Mouse (Mus musculus) heart, adult 9 months (tissue): ENCODE data around the gene Cfap206.
"Not testable (repeated sequence)": the region's sequence is repeated elsewhere in the genome, so short reads cannot be mapped to it uniquely, and the experiment has no call there.

Experiments
- DNase-seq, 2 experiments: peaks; one replicate each; pipeline ENCODE4 v3.0.0; 2022; ENCODE audit warnings: low spot score in 2 of 2

Gene Cfap206

DNA sequence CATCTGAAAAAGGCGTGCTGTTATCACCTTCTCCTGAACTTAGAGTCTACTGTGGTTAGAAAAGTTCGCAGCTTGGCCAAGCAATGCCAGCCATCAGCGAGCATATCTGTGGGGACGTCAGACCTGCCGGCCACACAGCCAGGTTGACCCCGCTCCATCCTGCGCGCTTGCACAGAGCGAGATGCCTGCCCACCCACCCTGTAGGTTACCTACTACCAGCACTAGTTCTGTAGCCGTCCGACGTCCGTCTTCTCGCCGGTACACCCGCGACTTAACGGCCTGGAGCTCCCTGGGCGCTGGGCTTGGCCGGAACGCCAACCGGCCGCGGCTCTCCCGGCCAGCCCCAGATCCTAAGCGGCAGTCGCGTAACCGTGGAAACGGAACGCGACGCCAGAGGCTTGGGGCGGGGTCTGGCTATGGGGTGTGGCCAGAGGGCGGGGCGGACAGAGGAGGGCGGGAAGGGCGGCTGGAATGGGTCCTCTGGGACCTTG, at the start of gene Cfap206:
Gene Cfap206, minus strand, starts transcription at position 356 of the 491 bp plus-strand sequence.
- peak; percentile 31 to 32 for DNase-seq

DNA sequence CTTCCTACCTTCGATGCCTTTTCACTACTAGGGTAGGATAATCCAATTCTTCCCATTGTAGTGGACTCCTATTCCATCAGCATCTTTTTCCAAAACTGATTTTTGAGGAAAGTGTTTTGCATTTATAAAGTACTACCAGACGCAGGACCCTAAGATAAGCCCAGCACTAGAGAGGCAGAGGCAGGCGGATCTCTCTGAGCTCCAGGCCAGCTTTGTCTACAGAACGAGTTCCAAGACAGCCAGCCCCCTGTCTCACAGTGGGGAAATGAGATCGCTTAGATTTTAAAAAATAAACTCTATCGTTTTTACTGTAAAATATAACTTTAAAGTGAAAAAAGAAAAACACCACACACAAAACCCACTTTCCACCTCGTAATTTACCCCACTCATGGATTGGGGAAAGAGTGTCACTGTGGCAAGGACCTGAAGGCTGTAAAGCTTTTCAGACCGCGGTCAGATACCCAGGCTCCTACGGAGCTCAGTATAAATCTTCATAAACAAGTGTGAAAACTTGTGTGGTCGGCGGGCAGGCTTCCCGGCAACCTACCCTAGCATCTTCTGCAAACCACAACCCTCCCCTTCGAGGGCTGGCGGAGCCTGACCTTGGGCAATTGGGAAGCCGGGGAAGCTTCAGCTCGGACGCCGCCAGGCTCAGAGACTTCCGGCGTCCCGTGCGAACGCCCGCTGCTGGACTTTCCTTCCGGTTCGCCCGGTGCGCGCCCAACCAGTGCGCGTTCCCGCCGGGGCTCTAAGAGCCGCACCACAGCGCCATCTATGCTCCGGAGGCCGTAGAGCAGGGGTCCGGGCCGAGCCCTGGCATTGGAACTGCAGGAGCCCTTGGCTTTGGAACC, 47.9 kb upstream of the Cfap206 start, which contains the start of gene Smim8:
Gene Smim8, minus strand, starts transcription at position 747 of the 851 bp plus-strand sequence.
- peak; percentile 89 to 91 for DNase-seq

DNA sequence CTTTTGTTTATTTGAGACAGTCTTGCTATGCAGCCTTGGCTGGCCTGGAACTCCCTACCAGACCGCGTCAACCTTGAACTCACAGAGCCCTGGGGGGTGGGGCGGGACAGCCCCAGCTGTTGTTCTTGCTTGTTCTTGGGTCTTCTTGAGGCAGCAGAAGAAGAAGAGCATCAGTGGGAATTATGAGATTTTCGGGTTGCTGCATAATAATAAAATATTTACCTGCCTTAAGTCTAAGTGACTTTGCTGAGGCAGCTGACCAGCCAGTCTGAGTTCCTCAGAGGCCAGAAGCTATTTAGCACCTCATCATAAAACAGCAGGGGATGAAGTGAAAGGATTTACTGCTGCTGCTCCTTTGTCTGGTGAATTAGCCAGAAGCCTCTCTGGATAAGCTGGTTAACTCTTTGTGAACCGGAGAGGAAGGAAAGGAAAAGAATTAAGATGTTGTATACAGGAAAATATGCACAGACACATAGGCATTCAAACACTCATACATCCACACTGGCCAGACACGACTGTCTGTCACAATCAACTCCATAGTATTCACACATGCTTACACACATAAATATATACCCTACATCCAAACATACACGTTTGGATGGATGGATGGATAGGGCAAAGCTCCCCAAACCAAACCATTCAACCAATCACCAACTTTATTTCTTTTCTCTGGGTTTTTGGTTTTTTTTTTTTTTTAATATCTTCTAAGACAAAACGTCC, 41.8 kb upstream of the Cfap206 start:
- DNase-seq = no peak

DNA sequence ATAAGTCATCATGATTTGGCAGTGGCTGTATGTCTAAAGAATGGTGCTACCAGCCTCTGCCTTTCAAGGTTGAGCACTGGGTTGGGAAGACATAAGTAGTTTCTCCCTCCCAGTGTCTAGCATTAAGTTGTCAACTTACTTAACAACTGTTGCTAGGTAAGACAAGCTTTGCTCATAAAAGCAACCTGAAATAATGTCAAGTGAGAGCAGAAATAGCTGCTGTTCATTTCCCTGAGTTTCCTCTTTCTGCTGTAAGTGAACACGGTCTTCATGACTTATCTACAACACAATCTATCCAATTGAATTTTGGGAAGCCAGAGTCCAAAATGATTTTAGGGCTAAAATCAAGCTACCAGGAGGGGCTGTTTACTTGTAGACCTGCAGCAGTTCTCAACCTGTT, 26.2 kb upstream of the Cfap206 start, which contains the start of gene Gm136:
Gene Gm136, minus strand, starts transcription at position 101 of the 400 bp plus-strand sequence.
- no peak for DNase-seq

DNA sequence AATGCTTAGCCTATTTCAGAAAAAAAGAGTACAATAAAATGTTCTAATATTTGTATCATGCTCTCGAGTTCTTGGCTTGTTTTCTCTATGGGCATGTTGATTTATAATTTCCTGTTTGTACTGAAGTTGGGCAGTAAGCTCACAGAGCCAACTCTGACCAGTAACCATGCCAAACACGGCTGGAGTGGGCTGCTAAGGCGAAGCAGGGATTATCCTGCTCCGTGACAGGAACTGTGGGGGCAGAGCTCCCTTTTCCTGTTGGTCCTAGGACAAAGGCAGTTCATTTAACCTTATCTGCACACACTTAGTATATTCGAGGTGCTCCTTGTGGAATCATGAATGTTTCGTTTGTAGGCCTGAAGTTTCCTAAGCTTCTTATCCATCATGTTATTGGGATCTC, 19.2 kb upstream of the Cfap206 start:
- no peak for DNase-seq

DNA sequence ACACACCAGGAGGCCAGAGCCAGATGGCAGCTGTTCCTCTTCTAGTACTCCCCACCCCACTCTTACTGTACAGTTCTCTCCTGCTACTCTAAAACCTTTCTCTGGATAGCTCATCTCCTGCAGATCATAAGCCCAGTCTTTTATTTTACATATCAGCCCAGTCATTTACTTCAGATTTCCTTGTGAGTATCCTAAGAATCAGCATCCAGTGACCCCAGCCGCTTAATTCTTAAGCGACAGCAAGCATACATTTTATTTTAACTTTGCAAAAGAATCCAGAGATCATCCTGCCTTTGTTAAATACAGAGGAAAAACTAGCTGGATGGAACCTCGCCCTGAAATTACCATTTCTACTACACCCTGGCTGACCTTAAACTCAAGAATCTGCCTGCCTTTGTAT, 4.5 kb upstream of the Cfap206 start:
- DNase-seq = no peak

DNA sequence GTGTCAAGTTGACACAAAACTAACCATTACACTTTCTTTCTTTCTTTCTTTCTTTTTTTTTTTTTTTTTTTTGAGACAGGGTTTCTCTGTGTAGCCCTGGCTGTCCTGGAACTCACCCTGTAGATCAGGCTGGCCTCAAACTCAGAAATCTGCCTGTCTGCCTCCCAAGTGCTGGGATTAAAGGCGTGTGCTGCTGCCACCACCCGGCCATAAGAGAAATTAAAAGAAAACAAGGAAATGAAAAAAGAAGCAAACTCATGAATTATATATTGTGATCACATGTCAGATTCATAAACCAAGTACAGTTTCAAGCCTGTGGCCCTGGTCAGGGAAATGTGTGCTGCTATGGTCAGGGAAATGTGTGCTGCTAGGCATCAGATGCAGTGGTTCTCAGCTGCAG, 3.4 kb upstream of the Cfap206 start:
- not testable (repeated sequence) for DNase-seq

DNA sequence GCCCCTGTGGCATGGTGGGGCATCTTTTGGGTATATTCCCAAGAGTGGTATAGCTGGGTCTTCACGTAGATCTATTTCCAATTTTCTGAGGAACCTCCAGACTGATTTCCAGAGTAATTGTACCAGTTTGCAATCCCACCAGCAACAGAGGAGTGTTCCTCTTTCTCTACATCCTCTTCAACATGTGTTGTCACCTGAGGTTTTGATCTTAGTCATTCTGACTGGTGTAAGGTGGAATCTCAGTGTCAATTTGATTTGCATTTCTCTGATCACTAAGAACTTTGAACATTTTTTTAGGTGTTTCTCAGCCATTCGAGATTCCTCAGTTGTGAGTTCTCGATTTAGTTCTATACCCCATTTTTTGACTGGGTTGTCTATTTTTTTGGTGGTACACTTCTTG, 4.3 kb downstream of the Cfap206 start:
- not testable (repeated sequence) for DNase-seq

DNA sequence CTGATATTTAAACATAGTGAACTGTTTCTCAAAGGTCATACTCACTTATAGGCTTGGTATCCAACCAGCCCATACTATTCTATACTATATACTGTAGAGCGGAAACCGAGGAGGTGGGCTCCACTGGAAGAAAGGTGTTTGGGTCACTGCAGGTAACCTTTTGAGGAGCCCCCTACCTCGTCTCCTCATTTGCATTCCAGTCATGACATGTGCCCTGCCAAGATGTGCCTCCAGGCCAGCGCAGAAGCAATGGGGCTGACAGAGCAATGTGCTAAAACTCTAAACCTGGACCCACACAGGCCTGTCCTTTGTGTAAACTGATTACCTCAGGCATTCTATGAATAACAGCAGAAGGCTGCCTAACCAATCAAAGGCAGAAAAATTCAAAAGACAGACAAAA, 5.7 kb downstream of the Cfap206 start:
- no peak for DNase-seq

DNA sequence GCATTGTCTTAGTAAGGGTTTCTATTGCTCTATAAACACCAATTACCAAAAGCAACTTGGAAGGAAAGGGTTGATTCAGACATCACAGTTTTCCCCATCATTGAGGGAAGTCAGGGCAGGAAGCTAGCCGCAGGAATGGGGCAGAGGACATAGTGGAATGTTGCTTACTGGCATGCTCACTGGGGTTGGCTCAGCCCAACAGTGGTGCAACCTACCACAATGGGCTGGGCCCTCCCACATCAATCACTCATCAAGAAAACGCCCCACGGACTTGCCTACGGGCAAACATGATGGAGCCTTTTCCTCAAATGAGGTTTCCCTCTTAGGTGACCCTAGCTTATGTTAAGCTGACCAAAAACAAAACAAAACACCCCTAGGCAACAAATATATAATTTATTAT, 6.8 kb downstream of the Cfap206 start:
- DNase-seq = no peak

DNA sequence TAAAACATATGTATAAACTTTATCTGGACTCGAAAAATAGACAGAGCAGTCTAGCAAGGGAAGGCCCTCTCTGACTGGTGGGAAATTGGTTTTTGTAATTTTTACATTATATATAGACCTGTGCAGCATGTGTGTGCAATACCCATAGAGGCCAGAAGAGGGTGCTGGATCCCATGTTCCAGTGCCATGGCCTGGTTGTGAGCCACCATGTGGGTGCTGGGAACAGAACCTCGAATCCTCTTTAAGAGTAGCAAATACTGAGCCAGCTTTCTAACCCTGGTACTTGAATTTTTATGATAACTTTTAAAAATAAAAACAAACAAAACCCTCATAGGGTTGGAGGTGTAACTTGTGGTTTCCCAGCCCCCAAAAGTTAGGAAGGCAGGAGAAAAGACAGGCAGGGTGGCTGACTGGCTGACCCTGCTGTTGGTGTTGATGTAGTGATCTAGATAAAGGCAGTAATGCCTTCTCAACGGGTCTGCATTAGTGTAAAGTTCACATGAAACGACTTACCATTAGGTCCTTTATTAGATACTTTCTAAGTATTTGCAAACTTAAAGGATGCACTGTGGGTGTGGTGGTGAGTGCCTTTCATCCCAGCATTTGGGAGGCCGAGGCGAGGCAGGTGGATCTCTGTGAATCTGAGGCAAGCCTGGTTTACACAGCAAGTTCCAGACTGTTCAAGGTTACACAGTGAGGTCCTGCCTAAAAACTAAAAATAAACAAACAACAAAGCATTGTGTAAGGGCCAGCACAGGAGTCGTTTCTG, 9.7 kb downstream of the Cfap206 start:
- no peak for DNase-seq

DNA sequence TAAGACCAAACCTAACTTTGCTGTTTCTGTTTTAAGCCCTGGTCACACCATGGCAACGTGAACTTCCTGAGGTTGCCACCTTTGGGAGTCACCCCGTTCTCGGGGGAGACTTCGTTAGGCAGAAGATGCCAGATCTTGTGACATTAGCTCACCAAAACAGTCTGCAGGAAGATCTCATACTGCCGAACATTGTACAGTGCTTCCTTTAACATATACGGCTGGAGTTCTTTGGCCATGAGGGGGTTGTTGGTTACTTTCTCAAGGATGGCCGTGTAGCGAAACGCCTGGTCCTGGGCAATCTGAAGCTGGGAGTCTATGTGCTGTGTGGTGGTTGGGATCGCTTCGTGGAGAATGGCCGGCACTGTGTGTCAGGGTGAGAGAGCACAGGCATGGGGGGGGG, 10.6 kb downstream of the Cfap206 start:
- DNase-seq = no peak

DNA sequence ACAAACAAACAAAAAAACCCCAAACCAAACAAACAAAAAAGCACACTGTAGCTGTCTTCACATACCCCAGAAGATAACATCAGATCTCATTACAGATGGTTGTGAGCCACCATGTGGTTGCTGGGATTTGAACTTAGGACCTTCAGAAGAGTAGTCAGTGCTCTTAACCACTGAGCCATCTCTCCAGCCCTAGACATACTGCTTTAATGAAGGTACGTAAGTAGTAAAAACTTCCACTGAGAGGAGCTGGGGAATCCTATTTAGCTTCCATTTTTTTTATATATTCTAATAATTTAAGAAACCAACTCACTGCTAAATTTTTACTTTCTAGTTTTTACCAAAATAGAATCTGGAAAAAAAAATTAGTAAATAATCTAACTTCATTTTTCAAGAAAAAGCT, 14.9 kb downstream of the Cfap206 start:
- DNase-seq = no peak

DNA sequence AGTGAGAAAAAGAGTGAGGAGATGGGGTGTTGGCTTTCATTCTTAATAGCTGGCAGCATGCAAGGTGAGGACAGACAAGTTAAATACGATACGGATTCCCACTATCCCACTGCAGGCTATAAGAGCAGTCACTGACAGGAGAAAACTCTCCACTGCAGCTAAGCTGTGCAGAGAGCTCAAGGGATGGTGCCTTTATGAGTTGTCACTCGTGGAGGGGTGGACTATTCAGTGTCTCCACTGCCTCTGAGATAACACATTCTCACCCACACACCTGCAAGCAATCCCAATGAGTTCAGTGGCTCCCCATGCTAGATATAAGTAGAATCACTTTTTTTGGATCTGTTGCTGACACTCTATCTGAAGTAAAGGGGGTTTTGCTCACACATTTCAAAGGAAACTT, 21.9 kb downstream of the Cfap206 start:
- no peak for DNase-seq

DNA sequence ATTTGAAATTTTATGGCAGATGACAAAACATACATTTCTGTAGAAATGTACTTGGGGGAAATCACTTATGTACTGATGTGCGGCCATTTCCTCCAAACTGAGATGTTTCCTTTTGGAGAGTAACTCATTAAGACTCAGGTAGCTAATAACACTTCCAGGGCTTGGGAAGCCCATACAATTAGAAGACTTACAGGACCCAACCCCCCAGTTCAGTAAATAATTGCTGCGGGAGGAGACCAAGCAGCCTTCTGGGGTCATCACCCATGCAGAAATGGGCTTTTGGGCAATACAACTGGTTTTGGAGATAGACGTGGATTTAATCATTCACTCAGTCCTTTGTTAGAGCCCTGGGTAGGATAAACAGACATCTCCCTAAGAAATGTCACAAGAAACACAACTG, 22.8 kb downstream of the Cfap206 start:
- DNase-seq = no peak

DNA sequence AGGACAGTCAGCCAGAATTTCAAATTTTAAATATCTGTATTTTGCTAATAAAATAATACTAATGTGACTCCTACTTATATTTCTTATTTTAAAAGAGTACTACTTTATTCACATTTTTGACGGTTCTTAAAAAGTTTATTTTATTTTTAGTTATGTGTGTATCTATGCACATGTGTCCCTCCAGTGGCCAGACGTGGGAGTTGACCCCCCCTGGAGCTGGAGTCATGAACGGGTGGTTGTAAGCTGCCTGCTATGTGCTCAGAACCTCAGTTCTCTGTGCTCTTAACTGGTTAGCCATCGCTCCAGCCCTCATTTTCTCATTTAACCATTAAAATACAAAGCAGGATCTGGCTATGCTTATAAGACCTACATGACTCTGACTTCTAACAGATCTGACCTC, 27.0 kb downstream of the Cfap206 start:
- no peak for DNase-seq

DNA sequence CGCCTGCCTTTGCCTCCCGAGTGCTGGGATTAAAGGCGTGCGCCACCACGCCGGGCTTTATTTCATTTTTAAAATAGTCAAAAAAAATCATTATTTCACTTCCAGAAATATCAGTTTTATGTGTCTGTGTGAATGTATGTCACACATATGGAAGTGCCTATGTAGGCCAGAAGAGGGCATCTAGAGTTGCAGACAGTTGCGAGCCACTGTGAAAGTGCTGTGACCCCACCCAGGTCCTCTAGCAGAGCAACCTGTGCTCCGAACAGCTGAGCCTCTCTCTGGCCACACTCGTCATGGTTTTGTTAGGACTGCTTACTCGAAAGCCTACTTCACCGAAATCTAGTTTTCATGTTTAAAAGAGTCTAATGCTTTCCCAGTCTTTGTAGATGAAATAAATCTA, 27.8 kb downstream of the Cfap206 start:
- no peak for DNase-seq

DNA sequence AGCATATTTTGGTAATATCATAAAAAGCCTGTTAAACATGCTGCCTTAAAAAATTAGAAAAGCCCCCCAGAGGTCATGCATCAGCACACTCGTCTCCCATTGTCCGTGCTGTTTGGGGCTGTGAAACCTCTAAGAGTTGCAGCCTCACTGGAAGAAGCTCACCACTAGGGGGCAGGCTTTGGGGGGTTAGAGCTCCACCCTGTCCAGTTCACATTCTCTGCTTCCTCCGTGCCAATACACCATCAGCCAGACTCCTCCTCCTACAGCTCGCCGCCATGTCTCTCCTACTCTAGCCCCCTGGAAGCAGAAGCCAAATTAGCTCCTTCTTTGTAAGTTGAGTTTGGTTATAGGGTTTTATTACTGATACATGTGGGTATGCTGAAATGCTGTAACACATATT, 28.5 kb downstream of the Cfap206 start:
- peak; percentile 8 to 18 for DNase-seq

DNA sequence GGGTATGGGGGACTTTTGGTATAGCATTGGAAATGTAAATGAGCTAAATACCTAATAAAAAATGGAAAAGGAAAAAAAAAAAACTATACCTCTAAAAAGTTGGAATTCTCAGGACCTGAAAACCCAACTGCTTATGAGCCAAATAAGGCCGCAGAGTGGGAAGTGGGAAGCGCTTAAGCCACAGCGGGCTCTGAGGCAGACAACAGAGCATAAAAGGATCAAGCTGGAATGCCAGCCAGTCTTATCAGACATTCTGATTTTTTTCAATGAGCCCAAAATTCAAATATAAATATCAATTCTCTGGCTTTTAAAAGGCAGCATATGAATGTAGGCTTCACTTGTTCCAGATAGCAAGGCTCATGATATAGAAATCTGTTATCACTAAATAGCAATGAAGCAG, 42.0 kb downstream of the Cfap206 start:
- no peak for DNase-seq

DNA sequence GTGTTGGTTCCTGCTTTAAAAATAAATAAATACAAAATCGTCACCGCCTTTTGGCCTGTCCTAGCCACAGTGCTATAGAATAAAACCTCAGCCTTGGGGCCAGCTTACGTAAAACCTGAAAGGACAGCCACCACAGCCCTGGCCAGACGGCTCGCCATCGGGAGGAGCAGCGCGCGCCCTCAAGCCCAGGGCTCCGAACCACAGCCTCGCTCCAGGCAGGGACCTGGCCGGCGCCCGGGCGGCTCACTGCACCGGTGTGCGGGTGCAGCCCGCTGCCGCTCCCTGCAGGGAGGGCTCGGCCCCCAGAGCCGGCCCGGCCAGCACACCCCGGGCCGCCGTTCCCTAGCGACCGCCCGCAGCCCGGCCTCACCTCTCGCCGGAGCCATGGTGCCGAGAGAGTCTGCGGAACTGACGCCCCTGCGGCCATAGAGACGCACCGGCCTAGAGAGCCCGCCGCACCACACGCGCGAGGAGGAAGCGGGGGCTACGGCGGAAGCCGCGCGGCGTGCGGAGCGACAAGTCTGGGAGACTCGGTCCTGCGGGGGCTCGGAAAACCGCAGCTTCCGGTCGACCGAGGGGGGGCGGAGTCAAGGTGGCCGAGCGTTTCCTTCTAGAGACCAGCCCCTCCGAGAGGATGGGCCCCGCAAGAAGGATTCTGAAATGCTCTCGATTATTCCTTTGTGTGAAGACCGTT, 43.0 kb downstream of the Cfap206 start, which contains the start of gene Slc35a1:
Gene Slc35a1, minus strand, starts transcription at position 565 of the 694 bp plus-strand sequence.
- DNase-seq = peak; percentile 93 to 95

DNA sequence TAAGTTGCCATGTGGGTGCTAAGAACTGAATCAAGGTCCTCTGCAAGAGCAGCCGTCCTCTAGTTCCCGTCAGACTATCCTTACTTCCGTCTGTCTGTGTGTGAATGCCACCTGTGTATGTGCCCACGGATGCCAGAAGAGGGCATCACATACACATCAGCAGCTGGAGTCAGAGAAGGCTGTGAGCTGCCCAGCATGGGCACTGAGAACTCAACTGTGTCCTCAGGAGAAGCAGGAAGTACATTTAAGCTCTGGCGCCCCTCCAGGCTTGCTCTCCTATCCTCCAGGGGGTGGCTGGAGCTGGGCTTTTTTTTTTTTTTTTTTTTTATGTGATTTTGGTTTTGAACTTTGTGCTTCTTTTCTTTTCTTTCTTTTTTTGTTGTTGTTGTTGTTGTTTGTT, 49.5 kb downstream of the Cfap206 start:
- no peak for DNase-seq
